Mouse (Mus musculus) testis, adult 2 months (tissue): ENCODE data around the gene Higd2a. TPM values are rescaled to one million over a fixed set of nuclear protein-coding genes. Genes with fewer than 3 reads are reported as not detected.
"Not testable (repeated sequence)": the region's sequence is repeated elsewhere in the genome, so short reads cannot be mapped to it uniquely, and the experiment has no call there.

ENCODE experiments used
- H3K27ac ChIP-seq: fragments of 200-500 bp; 2 replicates; pipeline ENCODE4 v1.5.1; 2012; ENCODE audit warnings: low read depth, low read length; ENCODE audit not compliant: control insufficient read depth, insufficient read depth
- H3K27me3 ChIP-seq: fragments of 200-500 bp; 2 replicates; pipeline ENCODE4 v1.6.1; 2012; ENCODE audit warnings: mild to moderate bottlenecking, low read length, moderate library complexity; ENCODE audit not compliant: control insufficient read depth, insufficient read depth
- H3K36me3 ChIP-seq: fragments of 200-500 bp; 2 replicates; pipeline ENCODE4 v1.6.1; 2012; ENCODE audit warnings: mild to moderate bottlenecking, low read length; ENCODE audit not compliant: control insufficient read depth, insufficient read depth
- H3K4me1 ChIP-seq: fragments of 200-500 bp; 2 replicates; pipeline ENCODE4 v1.6.1; 2012; ENCODE audit warnings: low read length; ENCODE audit not compliant: control insufficient read depth, insufficient read depth
- H3K4me3 ChIP-seq: fragments of 200-500 bp; 2 replicates; pipeline ENCODE4 v1.5.1; 2012; ENCODE audit warnings: low read depth, mild to moderate bottlenecking, low read length, moderate library complexity, mixed read lengths; ENCODE audit not compliant: control insufficient read depth
- CTCF ChIP-seq: fragments of 200-500 bp; IDR thresholded peaks from 2 replicates; pipeline ENCODE4 v1.5.1; 2012; ENCODE audit warnings: low read depth, mild to moderate bottlenecking, inconsistent platforms, low read length, moderate library complexity; ENCODE audit not compliant: control insufficient read depth, insufficient read depth, insufficient replicate concordance
- POLR2A ChIP-seq: fragments of 200-500 bp; IDR thresholded peaks from 2 replicates; pipeline ENCODE4 v1.6.1; 2012; ENCODE audit warnings: low read depth, mild to moderate bottlenecking, inconsistent platforms, low read length, moderate library complexity; ENCODE audit not compliant: control insufficient read depth
- polyA plus RNA-seq: library from polyadenylated mRNA; depleted of rRNA; stranded (reverse); fragments of >200 nt; gene quantifications from 2 replicates; pipeline ENCODE4 v1.2.3, GENCODE M21; 2012

The Higd2a gene
- polyA plus RNA-seq, 1 experiment: 87.3 TPM

- Histone ChIP-seq H3K27me3 (no peaks in the 10 kb centered on the region), H3K36me3 (no peaks in the 10 kb centered on the region), H3K27ac (peak overlapping the region; percentile 59; the same call in 1 of the 2 replicates), H3K4me1 (peaks cover 13% of the 10 kb centered on the region), H3K4me3 (peak overlapping the region; percentile 75)
- no peak for TF ChIP-seq CTCF
- TF ChIP-seq POLR2A: no peak
These were observed 20.6 kb downstream of the Higd2a start for GRCm38 (mm10) chr13:54610613-54610971.

DNA sequence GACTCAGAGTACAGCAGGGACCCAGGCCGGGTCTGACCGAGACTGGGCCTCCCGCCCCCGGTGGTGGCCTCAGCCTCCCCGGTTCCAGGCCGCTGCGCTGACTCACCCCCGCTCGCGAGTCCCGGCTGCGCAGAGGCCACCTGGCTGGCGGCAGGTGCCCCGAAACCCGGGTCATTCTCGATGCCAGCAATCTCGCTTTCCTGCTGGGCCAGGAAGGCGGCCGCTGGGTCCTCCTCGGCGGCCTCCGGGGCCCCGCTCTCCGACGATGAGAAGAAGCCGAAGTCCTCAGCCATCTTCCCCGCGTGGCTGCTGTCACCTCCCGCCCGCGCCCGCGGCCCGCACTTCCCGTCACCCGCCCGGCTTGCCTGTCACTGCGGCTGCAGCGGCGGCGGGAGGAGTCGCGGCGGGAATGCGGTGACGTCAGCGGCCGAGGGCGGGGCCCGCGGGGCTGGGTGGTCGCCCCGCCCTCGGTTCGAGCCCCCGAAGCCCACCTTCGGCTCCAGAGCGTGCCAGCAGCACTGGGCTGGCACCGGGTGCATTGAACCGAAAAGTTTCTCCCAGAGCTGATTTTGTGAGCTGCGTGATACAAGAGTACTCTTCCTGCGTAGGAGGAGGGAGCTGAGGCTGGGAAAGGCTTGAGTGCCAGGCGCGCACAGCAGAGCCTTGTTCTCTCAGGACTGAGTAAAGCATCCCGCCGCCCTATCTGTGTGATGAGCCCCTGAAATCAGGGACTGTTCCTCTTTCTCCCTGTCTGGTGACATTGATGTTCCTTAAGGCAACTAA is 21.2 kb downstream of the Higd2a start, which contains the start of gene Cltb:
Cltb (minus strand) TSS at position 373 of the 783 bp plus-strand sequence.
- peak within 1 kb of the TSS; percentile 75 for H3K4me3 ChIP-seq
- no peaks in the 10 kb centered on the region for H3K36me3 ChIP-seq
- H3K27me3 ChIP-seq: no peaks in the 10 kb centered on the region
- H3K27ac ChIP-seq: peak within 1 kb of the TSS; percentile 59; the same call in 1 of the 2 replicates
- TF ChIP-seq POLR2A (0 out of 2 replicates have a peak, but pooled peaks have one; percentile 33), CTCF (no peak)
- H3K4me1 ChIP-seq: peaks cover 13% of the 10 kb centered on the region

- not testable (repeated sequence) for H3K4me3 ChIP-seq
These were observed 23.1 kb downstream of the Higd2a start for GRCm38 (mm10) chr13:54613141-54613540.

GRCm38 (mm10) chr13:54616307-54616706 is 26.3 kb downstream of the Higd2a start:
- no peak overlapping the region for H3K27ac ChIP-seq
- H3K36me3 ChIP-seq: no peaks in the 10 kb centered on the region
- no peak for TF ChIP-seq CTCF
- no peak for TF ChIP-seq POLR2A
- H3K4me3 ChIP-seq: no peak overlapping the region
- no peaks in the 10 kb centered on the region for H3K27me3 ChIP-seq
- peaks cover 5% of the 10 kb centered on the region for H3K4me1 ChIP-seq

More at GRCm38 (mm10) chr13:54613141-54613540, 23.1 kb downstream of the Higd2a start:
- H3K27ac ChIP-seq, H3K36me3 ChIP-seq, H3K27me3 ChIP-seq: not testable (repeated sequence)
- H3K4me1 ChIP-seq: peaks cover 13% of the 10 kb centered on the region

GRCm38 (mm10) chr13:54616998-54617397 is 27.0 kb downstream of the Higd2a start:
- Histone ChIP-seq H3K27me3 (no peaks in the 10 kb centered on the region), H3K4me1 (peaks cover 5% of the 10 kb centered on the region), H3K4me3 (no peak overlapping the region), H3K36me3 (no peaks in the 10 kb centered on the region), H3K27ac (no peak overlapping the region)
- no peak for TF ChIP-seq CTCF

DNA sequence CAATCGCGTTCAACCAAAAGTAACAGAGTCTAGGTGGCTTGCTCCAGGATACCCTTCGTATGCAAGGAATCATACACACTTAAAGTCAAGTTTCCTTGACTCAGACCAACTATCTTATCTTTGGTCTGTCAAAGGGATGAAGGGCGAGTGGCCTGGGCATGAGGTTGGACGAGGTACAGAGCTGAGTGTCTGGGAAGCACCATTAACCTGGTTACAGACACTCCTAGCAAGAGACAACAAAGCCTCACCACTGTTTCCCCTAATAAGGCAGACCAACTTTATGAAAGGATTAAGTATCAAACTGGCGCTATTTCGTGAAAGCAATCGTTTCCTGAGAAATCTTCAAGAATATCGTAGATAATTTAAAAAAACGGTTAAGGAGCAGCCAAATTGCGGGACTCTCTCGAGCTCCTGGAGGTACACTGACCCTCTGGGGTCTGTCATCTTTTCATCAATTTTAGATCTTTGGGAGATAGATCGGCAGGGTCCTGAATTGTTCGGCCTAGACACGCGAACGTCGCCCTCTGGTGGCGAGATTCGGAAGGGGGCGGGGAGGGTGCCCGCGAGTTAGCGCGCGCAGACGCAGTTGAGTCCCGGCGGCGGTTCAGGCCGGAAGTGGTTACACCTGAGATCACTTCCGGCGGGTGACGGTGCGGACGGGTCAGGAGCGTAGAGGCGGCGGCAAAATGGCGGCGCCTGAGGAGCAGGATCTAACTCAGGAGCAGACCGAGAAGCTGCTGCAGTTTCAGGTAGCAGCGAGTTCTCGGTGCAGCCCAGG is 31.3 kb downstream of the Higd2a start, which contains the start of gene Faf2:
Faf2 (plus strand) TSS at position 630 of the 778 bp plus-strand sequence.
- Histone ChIP-seq H3K4me1 (peaks cover 7% of the 10 kb centered on the region; the same call in 1 of the 2 replicates), H3K36me3 (no peaks in the 10 kb centered on the region), H3K27me3 (no peaks in the 10 kb centered on the region), H3K4me3 (peak within 1 kb of the TSS; percentile 88), H3K27ac (peak within 1 kb of the TSS; percentile 88)
- TF ChIP-seq CTCF (peak; percentile 93; the same call in 1 of the 2 replicates), POLR2A (peak; percentile 98)

GRCm38 (mm10) chr13:54621960-54622521 is 32.0 kb downstream of the Higd2a start:
- peak overlapping the region; percentile 88 for H3K27ac ChIP-seq
- no peaks in the 10 kb centered on the region for H3K27me3 ChIP-seq
- peak overlapping the region; percentile 88 for H3K4me3 ChIP-seq
- no peak for TF ChIP-seq POLR2A
- no peak for TF ChIP-seq CTCF
- no peaks in the 10 kb centered on the region; the same call in 1 of the 2 replicates for H3K36me3 ChIP-seq
- peaks cover 7% of the 10 kb centered on the region; the same call in 1 of the 2 replicates for H3K4me1 ChIP-seq
